In genomic region chr7:60961188-60961587, GRCm38 (mm10) we compare ENCODE assay signal across 23 mouse cellular contexts.
DNase-seq lines count a peak whose midpoint lies in the region; ATAC-seq and TF ChIP-seq lines count a peak whose summit lies in the region.
"Had no signal": no experiment of that assay in that cellular context is flagged by ENCODE, and none has a peak within 500 bp of the region (broad histone marks: within the 10 kb centered on the region; RNA-seq: fewer than 3 reads in every experiment).

No protein-coding gene starts in this region.

- WGBS in forebrain, postnatal 0 days: 55% methylated on average over 4 of the region's 4 CpGs
- WGBS in forebrain, embryonic 13.5 days: 63% methylated on average over 4 of the region's 4 CpGs

- no peaks in the 10 kb centered on the region for H3K9me3 ChIP-seq in forebrain, postnatal 0 days (ENCODE audit: low read length)
- H3K9me3 ChIP-seq in forebrain, embryonic 13.5 days (replicated peaks): no peaks in the 10 kb centered on the region
- H3K9me3 ChIP-seq: heart, embryonic 10.5 days; intestine, embryonic 15.5 days; limb, embryonic 12.5 days had no signal

- H3K9ac ChIP-seq in forebrain, postnatal 0 days: 0 out of 2 replicates have a peak overlapping the region, but pooled peaks have one; percentile 2
- no peak overlapping the region for H3K9ac ChIP-seq in forebrain, embryonic 13.5 days
- H3K9ac ChIP-seq: intestine, embryonic 15.5 days; limb, embryonic 12.5 days; liver, postnatal 0 days had no signal

- no peaks in the 10 kb centered on the region for H3K36me3 ChIP-seq in forebrain, postnatal 0 days (ENCODE audit: insufficient read depth)
- H3K36me3 ChIP-seq in forebrain, embryonic 13.5 days (ENCODE audit: poor library complexity, severe bottlenecking): no peaks in the 10 kb centered on the region
- H3K36me3 ChIP-seq: heart, embryonic 10.5 days; intestine, embryonic 15.5 days; limb, embryonic 12.5 days had no signal

- no peaks in the 10 kb centered on the region for H3K27me3 ChIP-seq in forebrain, postnatal 0 days (ENCODE audit: insufficient read depth, low read length)
- no peaks in the 10 kb centered on the region for H3K27me3 ChIP-seq in forebrain, embryonic 13.5 days
- H3K27me3 ChIP-seq: intestine, embryonic 15.5 days; limb, embryonic 12.5 days had no signal

- 0 out of 2 replicates have a peak overlapping the region, but pooled peaks have one; percentile 40 for H3K27ac ChIP-seq in forebrain, postnatal 0 days (ENCODE audit: low read depth, low read length)
- H3K27ac ChIP-seq in forebrain, embryonic 13.5 days: no peak overlapping the region
- no peak overlapping the region for H3K27ac ChIP-seq in left cerebral cortex, adult 2 months
- H3K27ac ChIP-seq: heart, embryonic 10.5 days; intestine, embryonic 15.5 days; limb, embryonic 12.5 days; macrophage; stomach, postnatal 0 days had no signal

- ATAC-seq in forebrain, postnatal 0 days: peak; percentile 82
- ATAC-seq in forebrain, embryonic 13.5 days: no peak; the same call in 1 of the 2 replicates
- ATAC-seq: intestine, embryonic 15.5 days; liver, postnatal 0 days; lung, postnatal 0 days had no signal

- intact Hi-C loops in left cerebral cortex, adult 2 months (cut with DNase I): no loop called here
- intact Hi-C loops in left cerebral cortex, postnatal 14 days (cut with DNase I): no loop called here

- no peak for TF ChIP-seq CTCF in forebrain, postnatal 0 days (IDR thresholded peaks at IDR 0.05; ENCODE audit: low read depth)
- TF ChIP-seq CTCF in left cerebral cortex, adult 2 months (IDR thresholded peaks at IDR 0.05): no peak

- DNase-seq in forebrain, postnatal 0 days: peak; percentile 16
- no peak for DNase-seq in left cerebral cortex, adult 2 months (ENCODE audit: extremely low spot score in 1 of 2, low spot score in 2 of 2)
- no peak for DNase-seq in left cerebral cortex, postnatal 14 days (ENCODE audit: low spot score in 2 of 2)
- peak; percentile 26 for DNase-seq in brain, embryonic 18.5 days (ENCODE audit: low read depth, low spot score)
- peak; percentile 32 for DNase-seq in telencephalon, adult 2 months (ENCODE audit: low read depth, low spot score)
- DNase-seq in embryo, embryonic 10.5 days (ENCODE audit: low spot score): no peak
- DNase-seq: adrenal gland, postnatal 36 days; cerebellum, adult 2 months; cerebellum, postnatal 25 days; gastrocnemius, postnatal 10 days; heart, postnatal 4 days; kidney, adult 8-10 months; kidney, postnatal 10 days; liver, postnatal 0 days had no signal

- peak overlapping the region; percentile 10 for H3K4me2 ChIP-seq in forebrain, postnatal 0 days (ENCODE audit: low read depth)
- H3K4me2 ChIP-seq in forebrain, embryonic 13.5 days: no peak overlapping the region
- H3K4me2 ChIP-seq: intestine, embryonic 15.5 days; limb, embryonic 12.5 days; liver, embryonic 11.5 days had no signal

- no peaks in the 10 kb centered on the region for H3K4me1 ChIP-seq in forebrain, postnatal 0 days (ENCODE audit: insufficient read depth)
- H3K4me1 ChIP-seq in forebrain, embryonic 13.5 days: no peaks in the 10 kb centered on the region
- H3K4me1 ChIP-seq: heart, embryonic 10.5 days; intestine, embryonic 15.5 days; limb, embryonic 12.5 days had no signal

- peak overlapping the region; percentile 21; the same call in 1 of the 2 replicates for H3K4me3 ChIP-seq in forebrain, postnatal 0 days (ENCODE audit: low read depth, low read length)
- no peak overlapping the region for H3K4me3 ChIP-seq in forebrain, embryonic 13.5 days
- peak overlapping the region; percentile 31 for H3K4me3 ChIP-seq in left cerebral cortex, adult 2 months
- H3K4me3 ChIP-seq: heart, embryonic 10.5 days; intestine, embryonic 15.5 days; limb, embryonic 12.5 days; myocyte had no signal

Comparison
In these comparisons a context has a peak if more than half of its experiments do, and no peak if none do; other contexts are left out.
1. DNase-seq: peak in forebrain, postnatal 0 days (single experiment), brain, embryonic 18.5 days (single experiment) and telencephalon, adult 2 months (single experiment); none in left cerebral cortex, adult 2 months (0 of 2), left cerebral cortex, postnatal 14 days (0 of 2) and embryo, embryonic 10.5 days (single experiment).